Mouse (Mus musculus) embryonic fibroblast, embryonic 13.5 days (primary cell): Measurements from ENCODE around the gene Mrgpre.

Source experiments
- CTCF ChIP-seq: IDR thresholded peaks from 2 replicates; pipeline ENCODE4 v1.5.1; 2011; ENCODE audit warnings: mild to moderate bottlenecking, control low read depth, low read length, moderate library complexity, borderline replicate concordance; ENCODE audit not compliant: insufficient read depth
- POLR2A ChIP-seq: IDR thresholded peaks from 2 replicates; pipeline ENCODE4 v1.6.1; 2011; ENCODE audit warnings: low read depth, mild to moderate bottlenecking, control low read depth, low read length, moderate library complexity

- no peak for TF ChIP-seq CTCF
- TF ChIP-seq POLR2A: no peak
Observed at GRCm38 (mm10) chr7:143757696-143758095, 26.6 kb downstream of the Mrgpre start.
